Mouse (Mus musculus) MEL (cell line): ENCODE measurements around the gene Figla. TPM values are rescaled to one million over a fixed set of nuclear protein-coding genes. Genes with fewer than 3 reads are reported as not detected.
"Not testable (repeated sequence)": the region's sequence is repeated elsewhere in the genome, so short reads cannot be mapped to it uniquely, and the experiment has no call there.

Experiments
- DNase-seq: peaks from one replicate; pipeline ENCODE4 v3.0.0; 2011; ENCODE audit warnings: low read depth, low spot score
- H3K27ac ChIP-seq: 2 replicates; pipeline ENCODE4 v1.5.1; 2012; ENCODE audit warnings: low read depth, mild to moderate bottlenecking, control low read depth, low read length, moderate library complexity; ENCODE audit not compliant: control insufficient read depth
- H3K27me3 ChIP-seq, 2 experiments: fragments of 150-350 bp in 1 of 2; sonication (generic) in 1 of 2; 2 replicates each; pipeline ENCODE4 v1.6.1; 2012; ENCODE audit warnings: low read length in 2 of 2, mild to moderate bottlenecking in 2 of 2, improper control_type of control experiment in 1 of 2, moderate library complexity in 1 of 2; ENCODE audit not compliant: insufficient read depth in 2 of 2, control insufficient read depth in 1 of 2
- H3K36me3 ChIP-seq, 2 experiments: 2 replicates each; pipeline ENCODE4 v1.6.1; 2012 to 2014; ENCODE audit warnings: low read length in 2 of 2, improper control_type of control experiment in 1 of 2, inconsistent platforms in 1 of 2, mild to moderate bottlenecking in 1 of 2; ENCODE audit not compliant: insufficient read depth in 2 of 2, control insufficient read depth in 1 of 2
- H3K4me1 ChIP-seq, 2 experiments: fragments of 150-350 bp in 1 of 2; sonication (generic) in 1 of 2; 2 replicates each; pipeline ENCODE4 v1.6.1; 2012; ENCODE audit warnings: low read length in 2 of 2, improper control_type of control experiment in 1 of 2, mild to moderate bottlenecking in 1 of 2; ENCODE audit not compliant: insufficient read depth in 2 of 2, control insufficient read depth in 1 of 2
- H3K4me3 ChIP-seq, 2 experiments: fragments of 150-350 bp in 1 of 2; sonication (generic) in 1 of 2; 2 replicates each; pipeline ENCODE4 v1.5.1; 2012; ENCODE audit warnings: low read depth in 2 of 2, low read length in 2 of 2, mild to moderate bottlenecking in 2 of 2, moderate library complexity in 2 of 2, control low read depth in 1 of 2, improper control_type of control experiment in 1 of 2; ENCODE audit not compliant: control insufficient read depth in 1 of 2, insufficient read depth in 1 of 2
- H3K79me2 ChIP-seq: 2 replicates; pipeline ENCODE4 v1.6.1; 2012; ENCODE audit warnings: mild to moderate bottlenecking, low read length, moderate library complexity; ENCODE audit not compliant: control insufficient read depth, poor library complexity, insufficient read depth
- H3K9ac ChIP-seq: 2 replicates; pipeline ENCODE4 v1.6.1; 2012; ENCODE audit warnings: low read depth, mild to moderate bottlenecking, control low read depth, low read length, moderate library complexity; ENCODE audit not compliant: control insufficient read depth, poor library complexity, severe bottlenecking
- H3K9me3 ChIP-seq: fragments of 150-350 bp; sonication (generic); replicated peaks from 2 replicates; pipeline ENCODE4 v1.6.1; 2012; ENCODE audit warnings: mild to moderate bottlenecking, low read length, improper control_type of control experiment, moderate library complexity; ENCODE audit not compliant: insufficient read depth
- BHLHE40 ChIP-seq: IDR thresholded peaks from 2 replicates; pipeline ENCODE4 v1.6.1; 2012; ENCODE audit warnings: low read depth, mild to moderate bottlenecking, inconsistent platforms, low read length, improper control_type of control experiment, borderline replicate concordance
- CHD1 ChIP-seq: IDR thresholded peaks from 2 replicates; pipeline ENCODE4 v1.6.1; 2012; ENCODE audit warnings: low read depth, mild to moderate bottlenecking, inconsistent platforms, low read length, improper control_type of control experiment
- CHD2 ChIP-seq: IDR thresholded peaks from 2 replicates; pipeline ENCODE4 v1.6.1; 2011; ENCODE audit warnings: low read length, improper control_type of control experiment
- CTCF ChIP-seq, 3 experiments: IDR thresholded peaks in 2 of 3; conservative IDR thresholded peaks in 1 of 3; 2 replicates each; pipeline ENCODE4 v1.5.1; 2011 to 2012; ENCODE audit warnings: low read length in 3 of 3, low read depth in 2 of 3, mild to moderate bottlenecking in 2 of 3, improper control_type of control experiment in 1 of 3, inconsistent platforms in 1 of 3, mixed read lengths in 1 of 3, moderate library complexity in 1 of 3; ENCODE audit not compliant: control insufficient read depth in 1 of 3, insufficient read depth in 1 of 3, poor library complexity in 1 of 3, severe bottlenecking in 1 of 3
- E2F4 ChIP-seq: IDR thresholded peaks from 2 replicates; pipeline ENCODE4 v1.6.1; 2011; ENCODE audit warnings: low read depth, low read length, improper control_type of control experiment, borderline replicate concordance
- JUND ChIP-seq: IDR thresholded peaks from 2 replicates; pipeline ENCODE4 v1.6.1; 2011; ENCODE audit warnings: low read depth, mild to moderate bottlenecking, improper control_type of control experiment, low read length
- MAX ChIP-seq: IDR thresholded peaks from 2 replicates; pipeline ENCODE4 v1.6.1; 2011; ENCODE audit warnings: low read length, improper control_type of control experiment
- MAZ ChIP-seq: IDR thresholded peaks from 2 replicates; pipeline ENCODE4 v1.6.1; 2012; ENCODE audit warnings: low read depth, mild to moderate bottlenecking, inconsistent platforms, low read length, improper control_type of control experiment
- MEF2A ChIP-seq: IDR thresholded peaks from 2 replicates; pipeline ENCODE4 v1.6.1; 2014; ENCODE audit warnings: low read depth, mild to moderate bottlenecking, inconsistent platforms, low read length, improper control_type of control experiment; ENCODE audit not compliant: poor library complexity, insufficient replicate concordance, severe bottlenecking; ENCODE audit errors: extremely low read depth
- MXI1 ChIP-seq: IDR thresholded peaks from 2 replicates; pipeline ENCODE4 v1.6.1; 2011; ENCODE audit warnings: mild to moderate bottlenecking, low read depth, low read length, improper control_type of control experiment
- MYB ChIP-seq: IDR thresholded peaks from 2 replicates; pipeline ENCODE4 v1.6.1; 2011; ENCODE audit warnings: mild to moderate bottlenecking, low read depth, low read length, improper control_type of control experiment
- MYC ChIP-seq: IDR thresholded peaks from 2 replicates; pipeline ENCODE4 v1.6.1; 2011; ENCODE audit warnings: low read depth, mild to moderate bottlenecking, low read length, improper control_type of control experiment, moderate library complexity
- RAD21 ChIP-seq: IDR thresholded peaks from 2 replicates; pipeline ENCODE4 v1.6.1; 2011; ENCODE audit warnings: mild to moderate bottlenecking, low read depth, low read length, improper control_type of control experiment
- RCOR1 ChIP-seq: IDR thresholded peaks from 2 replicates; pipeline ENCODE4 v1.6.1; 2012; ENCODE audit warnings: low read depth, mild to moderate bottlenecking, inconsistent platforms, low read length, improper control_type of control experiment
- SIN3A ChIP-seq: IDR thresholded peaks from 2 replicates; pipeline ENCODE4 v1.6.1; 2012; ENCODE audit warnings: low read length, improper control_type of control experiment, inconsistent platforms
- SMC3 ChIP-seq: IDR thresholded peaks from 2 replicates; pipeline ENCODE4 v1.6.1; 2011; ENCODE audit warnings: low read depth, low read length, improper control_type of control experiment
- ZC3H11A ChIP-seq: IDR thresholded peaks from 2 replicates; pipeline ENCODE4 v1.6.1; 2012; ENCODE audit warnings: low read depth, mild to moderate bottlenecking, inconsistent platforms, low read length, improper control_type of control experiment
- polyA plus RNA-seq, 2 experiments: library from polyadenylated mRNA; stranded (reverse) in 1 of 2; unstranded in 1 of 2; fragments of >175 nt in 1 of 2; fragments of >200 nt in 1 of 2; gene quantifications; 2 replicates each; pipeline versions ENCODE4 v1.2.1 to v1.2.4; 2012; ENCODE audit warnings: low replicate concordance in 2 of 2, low read depth in 1 of 2; ENCODE audit not compliant: insufficient read length in 2 of 2, insufficient read depth in 1 of 2, missing spikeins in 1 of 2
- total RNA-seq: library from RNA; depleted of rRNA; stranded (reverse); fragments of 300-350 nt; gene quantifications from 2 replicates; pipeline ENCODE4 v1.2.3, GENCODE M21; 2012

The Figla gene
- total and polyA plus RNA-seq, 3 experiments: not detected

- Histone ChIP-seq H3K79me2 (no peaks in the 10 kb centered on the region), H3K9me3 (no peaks in the 10 kb centered on the region), H3K36me3 (no peaks in the 10 kb centered on the region), H3K27me3 (no peaks in the 10 kb centered on the region), H3K27ac (no peak overlapping the region), H3K9ac (no peak overlapping the region), H3K4me3 (no peak overlapping the region), H3K4me1 (no peaks in the 10 kb centered on the region)
- TF ChIP-seq RCOR1 (no peak), JUND (0 out of 2 replicates have a peak, but pooled peaks have one; percentile 16), MAZ (0 out of 2 replicates have a peak, but pooled peaks have one; percentile 39), MYC (0 out of 2 replicates have a peak, but pooled peaks have one; percentile 38), CTCF (IDR thresholded peaks at IDR 0.05 in 2 of 3, conservative IDR thresholded peaks at IDR 0.05 in 1 of 3; ENCODE audit: control insufficient read depth in 1 of 3, insufficient read depth in 1 of 3, low read depth in 2 of 3, low read length in 3 of 3, poor library complexity in 1 of 3, severe bottlenecking in 1 of 3) (peak; percentile 81 to 93 (median 91)), BHLHE40 (peak; percentile 38; the same call in 1 of the 2 replicates), CHD2 (no peak), MYB (no peak), MAX (no peak), SIN3A (peak; percentile 33; the same call in 1 of the 2 replicates), MEF2A (no peak), SMC3 (peak; percentile 97), RAD21 (peak; percentile 86), ZC3H11A (peak; percentile 89), MXI1 (0 out of 2 replicates have a peak, but pooled peaks have one; percentile 20), CHD1 (no peak), E2F4 (no peak)
- peak; percentile 70 for DNase-seq
These were observed 6.0 kb upstream of the Figla start for GRCm38 (mm10) chr6:86009980-86010379.

GRCm38 (mm10) chr6:86014812-86015211 is 1.2 kb upstream of the Figla start:
- H3K9ac ChIP-seq, H3K27me3 ChIP-seq, DNase-seq, H3K9me3 ChIP-seq, H3K79me2 ChIP-seq, H3K4me1 ChIP-seq, H3K27ac ChIP-seq, H3K36me3 ChIP-seq, H3K4me3 ChIP-seq: not testable (repeated sequence)
